Mouse (Mus musculus) splenic B cell, adult 2 months (primary cell): ENCODE data around the gene Dctn2.

Experiments used
- DNase-seq: peaks from one replicate; pipeline ENCODE4 v3.0.0-alpha.2; 2011; ENCODE audit warnings: low read depth, low spot score
- H3K27me3 ChIP-seq: 2 replicates; pipeline ENCODE4 v1.6.1; 2012; ENCODE audit warnings: mild to moderate bottlenecking, low read length, moderate library complexity, mixed read lengths; ENCODE audit not compliant: control insufficient read depth, poor library complexity, insufficient read depth, severe bottlenecking
- H3K36me3 ChIP-seq: 2 replicates; pipeline ENCODE4 v1.6.1; 2012; ENCODE audit warnings: mild to moderate bottlenecking, low read length, moderate library complexity, mixed read lengths; ENCODE audit not compliant: control insufficient read depth, poor library complexity, insufficient read depth, severe bottlenecking

Gene Dctn2

GRCm38 (mm10) chr10:127274261-127275022 is 8.3 kb downstream of the Dctn2 start:
- no peak for DNase-seq
- Histone ChIP-seq H3K27me3 (no peaks in the 10 kb centered on the region), H3K36me3 (peaks cover 7% of the 10 kb centered on the region)

DNA sequence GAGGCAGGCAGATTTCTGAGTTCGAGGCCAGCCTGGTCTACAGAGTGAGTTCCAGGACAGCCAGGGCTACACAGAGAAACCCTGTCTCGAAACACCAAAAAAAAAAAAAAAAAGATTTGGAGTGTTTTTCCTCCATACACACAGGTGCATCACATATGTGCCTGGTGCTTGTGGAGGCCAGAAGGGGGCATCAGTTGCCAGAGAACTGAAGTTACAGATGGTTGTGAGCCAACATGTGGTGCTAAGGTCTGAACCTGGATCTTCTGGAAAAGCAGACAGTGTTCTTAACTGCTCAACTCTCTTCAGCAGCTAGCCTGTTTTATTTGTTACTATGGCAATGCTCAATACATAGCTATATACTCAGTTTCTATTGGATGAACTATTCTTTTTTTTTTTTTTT is 13.6 kb downstream of the Dctn2 start:
- no peak for DNase-seq

DNA sequence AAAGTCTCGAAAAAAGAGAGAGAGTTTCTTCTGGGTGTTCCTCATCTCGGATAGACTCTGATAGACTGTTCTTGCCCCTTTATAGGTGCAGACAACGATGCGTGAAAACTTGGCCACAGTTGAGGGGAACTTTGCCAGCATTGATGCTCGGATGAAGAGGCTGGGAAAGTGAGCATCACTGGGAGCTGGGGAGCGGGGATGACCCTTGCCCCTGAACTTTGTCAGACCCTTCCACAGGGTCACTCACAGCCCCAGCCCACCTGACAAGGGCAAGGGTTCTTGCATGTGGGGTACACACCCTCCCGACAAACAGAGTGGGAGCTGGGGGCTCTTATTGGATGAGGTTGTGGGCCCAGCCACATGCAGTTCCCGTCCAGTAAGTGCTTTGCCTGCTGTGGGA is 15.1 kb downstream of the Dctn2 start:
- H3K36me3 ChIP-seq = peaks cover 30% of the 10 kb centered on the region
- H3K27me3 ChIP-seq = no peaks in the 10 kb centered on the region
- DNase-seq = no peak

More for the DNA sequence above, 13.6 kb downstream of the Dctn2 start:
- no peaks in the 10 kb centered on the region for H3K27me3 ChIP-seq
- H3K36me3 ChIP-seq = peaks cover 27% of the 10 kb centered on the region

DNA sequence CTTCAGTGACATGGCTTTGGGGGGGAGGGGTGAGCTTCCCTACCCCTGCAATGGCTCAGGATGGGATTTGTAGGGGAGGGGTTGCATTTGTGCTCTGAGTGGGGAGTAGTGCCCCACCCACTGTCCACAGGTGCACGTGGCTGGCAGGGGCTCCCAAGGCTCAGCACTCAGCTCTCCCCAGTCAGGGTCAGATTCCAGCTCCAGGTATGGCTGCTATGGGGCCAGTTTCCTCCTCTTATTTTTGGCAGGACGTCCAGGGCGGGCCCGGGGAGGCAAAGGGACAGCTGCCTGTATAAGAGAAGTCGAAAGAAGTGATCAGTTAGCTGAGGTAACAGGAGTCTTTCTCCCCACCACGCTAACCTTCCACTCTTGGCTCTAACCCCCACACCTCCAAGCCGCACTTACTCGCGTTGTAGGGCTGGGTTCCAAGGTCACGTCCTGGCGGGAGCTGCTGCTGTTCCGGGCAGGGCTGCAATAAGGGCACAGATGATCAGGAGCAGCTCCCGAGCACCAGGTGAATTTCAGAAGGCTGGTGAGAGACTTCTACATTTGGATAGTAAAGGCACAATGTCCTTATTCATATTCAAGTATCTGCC is 16.6 kb downstream of the Dctn2 start:
- H3K27me3 ChIP-seq = no peaks in the 10 kb centered on the region
- DNase-seq = no peak
- H3K36me3 ChIP-seq = peaks cover 27% of the 10 kb centered on the region

GRCm38 (mm10) chr10:127284105-127284622 is 18.0 kb downstream of the Dctn2 start:
- Histone ChIP-seq H3K36me3 (peaks cover 26% of the 10 kb centered on the region), H3K27me3 (no peaks in the 10 kb centered on the region)
- no peak for DNase-seq

GRCm38 (mm10) chr10:127284724-127285500 is 18.7 kb downstream of the Dctn2 start:
- no peak for DNase-seq
- H3K36me3 ChIP-seq = peaks cover 24% of the 10 kb centered on the region
- no peaks in the 10 kb centered on the region for H3K27me3 ChIP-seq

DNA sequence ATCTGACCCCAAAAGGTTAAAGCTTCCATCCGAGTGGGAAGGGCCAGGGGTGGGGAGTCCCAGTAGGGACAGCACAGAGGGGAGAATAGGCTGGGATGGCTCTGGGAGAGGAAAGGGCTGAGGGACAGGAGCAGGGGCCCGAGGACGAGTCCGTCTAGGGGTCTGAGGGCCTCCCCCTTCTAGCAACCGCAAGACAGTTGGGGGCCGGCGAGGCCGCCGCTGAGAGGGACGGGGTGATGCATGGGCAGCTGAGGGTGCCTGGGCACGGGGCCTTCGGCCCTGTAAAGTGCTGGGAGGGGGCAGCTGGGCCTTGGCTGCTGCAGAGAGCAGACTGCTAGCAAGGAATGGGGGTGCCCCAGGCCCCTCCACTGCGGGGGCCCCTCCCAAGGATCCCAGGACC is 19.5 kb downstream of the Dctn2 start:
- no peak for DNase-seq
- peaks cover 24% of the 10 kb centered on the region for H3K36me3 ChIP-seq
- no peaks in the 10 kb centered on the region for H3K27me3 ChIP-seq

DNA sequence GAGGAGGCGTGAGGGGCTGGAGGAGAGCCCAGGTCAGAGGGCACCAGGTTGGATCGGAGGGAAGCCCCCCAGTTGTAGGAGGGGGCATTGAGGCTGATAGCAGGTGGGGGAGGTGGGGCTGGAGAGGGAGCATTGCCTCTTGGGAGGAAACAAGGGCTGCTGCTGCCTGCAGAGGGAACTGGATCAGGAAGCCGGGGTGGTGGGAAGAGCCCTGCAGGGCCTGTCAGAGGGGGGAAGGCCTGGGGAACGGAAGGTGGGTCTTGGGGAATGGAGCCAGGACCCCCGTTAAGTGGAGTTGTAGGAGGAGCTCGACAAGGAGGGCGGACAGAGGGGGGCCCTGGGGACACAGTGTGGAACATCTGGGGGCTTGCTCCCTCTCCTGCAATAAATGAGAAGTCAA is 20.0 kb downstream of the Dctn2 start:
- Histone ChIP-seq H3K36me3 (peaks cover 24% of the 10 kb centered on the region), H3K27me3 (no peaks in the 10 kb centered on the region)
- DNase-seq = no peak

GRCm38 (mm10) chr10:127286730-127287129 is 20.6 kb downstream of the Dctn2 start:
- Histone ChIP-seq H3K27me3 (no peaks in the 10 kb centered on the region), H3K36me3 (peaks cover 20% of the 10 kb centered on the region)
- DNase-seq = no peak

DNA sequence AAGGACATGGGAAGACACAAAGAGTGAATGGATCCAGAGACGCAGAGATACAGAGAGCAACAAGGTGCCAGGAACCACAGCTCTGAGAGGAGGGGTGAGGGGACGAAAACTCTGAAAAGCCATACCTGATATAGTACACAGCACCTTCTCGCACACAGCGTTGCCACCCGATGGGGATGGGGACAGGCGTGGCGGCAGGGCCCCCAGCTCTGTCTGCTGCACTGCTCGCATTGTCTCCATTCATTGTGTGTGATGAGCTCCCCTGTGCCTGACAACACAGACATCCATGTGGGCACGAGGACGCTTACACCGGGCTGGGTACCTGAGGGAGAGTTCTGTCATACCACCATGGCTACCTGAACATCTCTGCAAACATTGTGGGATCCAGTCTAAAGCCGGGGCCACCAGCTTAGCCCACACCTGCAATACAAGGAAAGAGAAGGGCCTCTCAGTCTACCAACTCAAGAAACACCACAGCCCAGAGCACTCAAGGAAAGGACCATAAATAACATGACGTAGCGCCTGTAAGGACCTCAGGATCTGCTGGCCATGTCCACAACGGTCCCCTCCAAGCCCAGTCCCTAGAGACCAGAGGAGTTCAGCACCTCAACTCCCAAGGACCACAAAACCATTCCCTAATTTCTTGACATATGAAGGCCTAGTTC is 21.2 kb downstream of the Dctn2 start:
- Histone ChIP-seq H3K36me3 (peaks cover 16% of the 10 kb centered on the region), H3K27me3 (no peaks in the 10 kb centered on the region)
- DNase-seq = no peak

GRCm38 (mm10) chr10:127287936-127288293 is 21.7 kb downstream of the Dctn2 start:
- no peaks in the 10 kb centered on the region for H3K27me3 ChIP-seq
- no peak for DNase-seq
- H3K36me3 ChIP-seq = peaks cover 11% of the 10 kb centered on the region

DNA sequence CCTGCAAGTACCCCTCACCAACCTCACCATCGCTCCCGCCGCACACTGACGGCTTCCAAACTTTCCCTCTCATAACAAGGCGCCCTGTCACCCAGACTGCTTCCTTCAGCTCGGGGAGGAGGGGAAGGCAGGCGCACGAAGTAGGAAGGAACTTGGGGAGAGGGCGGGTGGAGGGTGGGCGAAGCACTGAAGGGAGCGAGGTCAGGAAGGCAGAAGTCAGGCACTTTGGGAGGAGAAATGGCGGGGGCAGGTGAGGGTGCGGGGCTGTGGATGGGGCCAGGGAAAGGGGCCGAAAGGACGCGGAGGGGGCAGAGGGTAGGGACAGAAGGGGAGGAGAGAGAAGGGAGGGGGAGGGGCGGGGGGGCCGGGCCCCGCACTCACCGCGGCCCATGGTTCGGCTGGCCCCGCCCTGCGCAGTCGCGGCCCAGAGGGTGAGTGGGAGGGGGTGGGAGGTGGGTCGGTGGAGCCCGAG is 22.2 kb downstream of the Dctn2 start:
- Histone ChIP-seq H3K36me3 (peaks cover 7% of the 10 kb centered on the region), H3K27me3 (no peaks in the 10 kb centered on the region)
- no peak for DNase-seq

- DNase-seq = peak; percentile 95
- H3K27me3 ChIP-seq = no peaks in the 10 kb centered on the region
Observed at GRCm38 (mm10) chr10:127288800-127289572, 22.8 kb downstream of the Dctn2 start, which contains the start of gene Mbd6. TSS of gene Mbd6 (minus strand) at chr10:127289018.

More at GRCm38 (mm10) chr10:127288800-127289572, 22.8 kb downstream of the Dctn2 start, which contains the start of gene Mbd6:
- H3K36me3 ChIP-seq = peaks cover 4% of the 10 kb centered on the region
